Mouse (Mus musculus): ENCODE measurements around the gene Smoc1.

Smoc1 gene

GRCm38 (mm10) chr12:81167142-81167541 lies 140.5 kb downstream of the Smoc1 start:
- no peak for DNase-seq (ENCODE audit: low spot score in 2 of 2)

DNA sequence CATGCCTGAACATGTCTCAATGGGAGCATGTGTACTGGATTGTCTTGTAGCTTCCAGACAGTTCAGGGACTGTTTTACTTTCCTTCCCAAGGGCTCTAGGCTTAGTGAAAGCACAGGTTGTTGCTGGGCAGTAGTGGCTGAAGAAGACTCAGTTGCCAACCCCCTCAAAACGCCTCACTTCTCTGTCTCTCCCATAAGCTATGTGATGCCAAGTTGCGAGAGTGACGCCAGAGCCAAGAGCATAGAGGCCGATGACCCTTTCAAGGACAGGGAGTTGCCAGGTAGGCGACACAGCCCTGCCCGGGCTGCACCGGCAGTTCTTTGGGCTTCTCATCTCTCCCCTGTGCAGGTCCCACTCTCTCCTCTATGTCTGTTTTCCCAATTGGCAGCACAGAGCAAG lies 141.4 kb downstream of the Smoc1 start:
- no peak for DNase-seq (ENCODE audit: low spot score in 2 of 2)

DNA sequence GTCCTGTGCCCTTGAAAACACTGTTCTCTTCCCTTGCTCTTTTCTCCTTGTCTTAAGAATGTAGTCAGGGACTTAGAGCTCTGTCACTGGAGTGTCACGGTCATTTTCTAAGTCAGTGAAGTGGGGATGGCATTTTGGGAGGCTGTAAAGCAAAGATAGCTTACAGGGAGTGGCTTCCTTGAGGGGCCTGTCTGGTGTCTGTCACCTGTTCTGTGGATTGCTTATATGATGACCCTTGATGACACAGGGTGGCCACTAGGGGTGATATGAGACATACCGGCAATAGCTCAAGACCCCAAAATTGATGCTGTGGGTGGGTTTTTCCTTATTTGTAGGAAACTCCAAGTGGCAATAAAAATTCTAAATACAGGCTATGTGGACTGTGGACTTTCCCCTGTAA lies 141.9 kb downstream of the Smoc1 start:
- no peak for DNase-seq (ENCODE audit: low spot score in 2 of 2)

DNA sequence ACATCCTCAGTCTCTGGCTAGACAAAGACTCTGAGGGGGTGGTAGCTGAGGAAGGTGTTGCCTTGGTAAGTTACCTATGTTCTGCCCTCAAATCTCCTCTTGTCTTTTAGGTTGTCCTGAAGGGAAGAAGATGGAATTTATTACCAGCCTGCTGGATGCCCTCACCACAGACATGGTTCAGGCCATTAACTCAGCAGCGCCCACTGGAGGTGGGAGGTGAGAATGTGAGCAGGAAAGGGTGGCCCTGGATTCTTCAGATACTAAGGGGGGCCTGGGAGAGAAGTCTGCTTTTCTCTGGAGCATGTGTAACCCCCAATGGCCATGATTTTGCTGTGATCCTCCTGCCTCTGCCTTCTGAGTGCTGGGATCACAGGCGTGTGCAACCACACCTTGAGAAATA lies 143.5 kb downstream of the Smoc1 start:
- DNase-seq (ENCODE audit: low spot score in 2 of 2): no peak

GRCm38 (mm10) chr12:81173011-81173410 lies 146.4 kb downstream of the Smoc1 start:
- no peak for DNase-seq (ENCODE audit: low spot score in 2 of 2)

DNA sequence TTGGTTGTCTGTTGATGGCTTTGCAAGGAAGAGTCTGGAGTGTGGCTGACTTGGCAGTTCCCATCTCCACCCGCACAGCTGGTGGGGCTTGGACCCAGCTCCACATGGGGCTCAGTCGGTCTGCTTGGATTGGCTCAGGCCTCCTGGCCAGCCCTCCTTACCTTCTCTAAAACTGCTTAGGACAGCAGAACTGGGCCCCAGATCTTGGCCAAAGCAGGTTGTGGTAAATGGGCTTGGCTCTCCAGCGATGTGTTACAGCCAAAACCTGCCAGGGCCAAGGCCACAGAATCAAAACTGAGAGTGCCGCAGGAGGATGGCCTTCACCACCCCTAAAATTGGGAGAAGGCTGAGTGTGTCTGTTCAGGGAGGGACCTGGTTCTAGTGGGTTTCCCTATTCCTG lies 147.3 kb downstream of the Smoc1 start:
- DNase-seq (ENCODE audit: low spot score in 2 of 2): no peak

- DNase-seq (ENCODE audit: low spot score in 2 of 2): no peak
These were observed 148.6 kb downstream of the Smoc1 start for GRCm38 (mm10) chr12:81175252-81175651.

DNA sequence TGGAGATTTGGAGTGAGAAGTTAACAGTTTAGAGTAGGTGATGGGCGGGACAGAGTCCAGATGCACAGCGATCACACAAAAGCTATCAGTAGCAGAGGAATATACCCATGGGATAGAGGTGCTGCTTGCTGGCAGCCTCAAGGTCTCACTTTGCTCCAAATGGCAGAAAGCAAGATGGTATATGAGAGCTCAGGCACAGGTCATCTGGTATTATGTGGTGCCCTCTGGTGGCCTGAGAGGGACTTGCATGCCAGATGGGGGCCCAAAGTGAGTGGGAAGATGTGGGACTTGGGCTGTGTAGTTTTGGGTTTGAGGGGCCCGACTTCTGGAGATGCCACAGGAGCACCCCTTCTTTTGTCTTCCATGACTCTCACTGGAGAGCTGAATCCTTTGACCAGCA lies 155.5 kb downstream of the Smoc1 start:
- peak; percentile 29 to 30 for DNase-seq (ENCODE audit: low spot score in 2 of 2)

GRCm38 (mm10) chr12:81184967-81185366 lies 158.4 kb downstream of the Smoc1 start:
- no peak for DNase-seq (ENCODE audit: low spot score in 2 of 2)

DNA sequence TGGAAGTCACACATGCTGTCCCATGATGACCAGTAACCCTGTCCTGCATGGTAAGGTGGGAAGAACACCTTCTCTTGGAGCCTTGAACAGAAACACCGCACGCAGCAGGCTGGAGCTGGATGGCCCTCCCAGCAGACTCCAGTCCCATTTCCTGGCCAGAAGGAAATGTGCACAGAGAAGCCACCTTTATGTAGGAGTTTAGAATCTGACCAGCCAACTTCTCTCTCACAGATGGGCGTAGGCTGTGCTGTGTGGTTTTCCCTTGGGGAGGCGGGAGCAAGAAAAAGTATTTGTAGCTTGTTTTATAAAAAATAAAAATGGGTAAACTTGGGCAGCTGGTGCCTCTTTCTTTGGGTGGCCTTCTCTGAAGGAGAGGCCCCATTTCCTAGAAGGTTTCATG lies 159.5 kb downstream of the Smoc1 start:
- peak; percentile 32 to 70 for DNase-seq (ENCODE audit: low spot score in 2 of 2)

- no peak for DNase-seq (ENCODE audit: low spot score in 2 of 2)
These were observed 160.1 kb downstream of the Smoc1 start for GRCm38 (mm10) chr12:81186668-81187067.

DNA sequence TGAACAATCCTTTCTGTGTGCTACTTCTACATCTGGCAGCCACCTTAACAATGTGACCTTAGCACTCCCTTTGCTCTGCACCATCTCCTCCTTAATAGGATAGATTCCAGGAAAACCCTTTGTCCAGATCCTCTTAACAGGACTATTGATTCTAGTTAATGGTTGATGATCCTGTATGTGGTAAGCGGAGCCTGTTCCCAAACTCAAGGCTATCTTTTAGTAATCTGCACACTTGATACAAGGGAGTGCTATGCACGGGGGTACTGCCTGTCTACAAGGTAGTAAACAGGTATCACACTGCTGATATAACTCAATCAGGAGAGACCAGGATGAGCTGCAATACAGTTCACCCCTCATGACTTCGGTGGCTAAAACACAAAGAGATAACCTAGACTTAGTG lies 161.8 kb downstream of the Smoc1 start:
- no peak for DNase-seq (ENCODE audit: low spot score in 2 of 2)

DNA sequence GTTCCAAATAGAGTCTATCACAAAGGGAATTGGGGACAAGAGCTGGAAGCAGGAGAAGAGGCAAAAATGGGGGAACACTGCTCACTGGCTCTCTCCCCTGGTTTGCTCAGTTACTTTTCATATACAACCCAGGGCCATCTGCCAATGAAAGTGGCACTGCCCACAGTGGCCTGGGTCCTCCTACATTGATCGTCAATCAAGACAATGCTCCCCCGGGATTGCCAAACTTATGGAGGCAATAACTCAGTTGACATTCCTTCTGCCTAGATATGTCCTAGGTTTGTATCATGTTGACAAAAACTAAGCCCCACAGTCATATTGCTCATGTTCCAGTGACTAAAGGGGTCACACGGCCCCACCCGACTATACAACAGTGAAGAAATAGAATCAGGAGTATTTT lies 162.4 kb downstream of the Smoc1 start:
- no peak for DNase-seq (ENCODE audit: low spot score in 2 of 2)

GRCm38 (mm10) chr12:81189636-81190035 lies 163.0 kb downstream of the Smoc1 start:
- DNase-seq (ENCODE audit: low spot score in 2 of 2): no peak

DNA sequence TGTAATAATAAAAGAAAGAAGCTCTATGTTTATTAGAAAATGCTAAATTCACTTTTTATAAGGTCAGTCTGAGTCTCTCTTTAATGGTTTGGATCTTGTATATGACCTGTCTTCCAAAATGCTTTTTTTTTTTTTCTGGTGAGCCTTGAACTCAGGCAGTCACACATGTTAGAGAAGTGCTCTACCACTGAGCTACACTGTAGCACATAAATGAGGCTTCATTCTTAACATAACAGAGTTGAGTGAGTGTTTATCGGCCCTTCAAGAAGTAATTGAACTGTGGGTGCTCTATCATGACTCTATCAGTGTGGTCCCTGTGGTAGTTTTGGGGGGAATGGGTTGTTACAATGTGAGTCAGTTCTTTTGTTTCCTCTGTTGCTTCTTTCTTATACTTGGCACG lies 167.4 kb downstream of the Smoc1 start:
- no peak for DNase-seq (ENCODE audit: low spot score in 2 of 2)

- DNase-seq (ENCODE audit: low spot score in 2 of 2): no peak
These were observed 171.0 kb downstream of the Smoc1 start for GRCm38 (mm10) chr12:81197468-81198075.

DNA sequence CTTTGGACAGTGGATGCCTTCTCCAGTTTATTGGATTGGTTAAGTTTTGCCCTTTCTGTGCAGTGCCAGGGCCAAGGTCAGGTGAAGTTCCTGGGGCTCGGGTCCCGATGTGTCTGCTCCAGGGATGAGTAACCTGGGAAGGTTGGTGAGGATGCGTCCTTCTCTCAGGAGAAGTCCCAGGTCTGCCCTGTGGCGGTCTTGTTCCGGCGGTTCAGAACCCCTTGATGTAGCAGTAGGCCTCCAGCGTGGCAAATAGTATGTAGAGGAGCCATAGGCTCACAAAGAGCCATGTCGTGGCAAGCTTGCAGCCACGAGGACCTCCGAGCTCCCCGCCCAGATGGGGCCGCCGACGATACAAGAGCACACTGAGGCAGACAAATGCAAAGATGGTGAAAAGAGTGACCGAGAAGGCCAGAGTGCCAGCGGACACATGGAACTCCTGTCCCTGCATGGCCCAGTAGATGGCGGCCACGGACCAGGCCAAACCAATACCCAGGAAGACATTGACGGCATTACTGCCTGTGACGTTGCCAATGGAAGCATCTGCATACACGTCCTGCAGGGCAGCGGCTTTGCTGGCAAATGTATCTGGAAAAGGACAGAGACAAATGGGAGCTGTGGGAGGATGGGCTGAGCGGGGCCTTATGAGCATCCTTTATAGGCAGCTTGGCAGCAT lies 172.8 kb downstream of the Smoc1 start:
- DNase-seq (ENCODE audit: low spot score in 2 of 2): peak; percentile 66 to 71

GRCm38 (mm10) chr12:81203226-81203625 lies 176.6 kb downstream of the Smoc1 start:
- DNase-seq (ENCODE audit: low spot score in 2 of 2): no peak

DNA sequence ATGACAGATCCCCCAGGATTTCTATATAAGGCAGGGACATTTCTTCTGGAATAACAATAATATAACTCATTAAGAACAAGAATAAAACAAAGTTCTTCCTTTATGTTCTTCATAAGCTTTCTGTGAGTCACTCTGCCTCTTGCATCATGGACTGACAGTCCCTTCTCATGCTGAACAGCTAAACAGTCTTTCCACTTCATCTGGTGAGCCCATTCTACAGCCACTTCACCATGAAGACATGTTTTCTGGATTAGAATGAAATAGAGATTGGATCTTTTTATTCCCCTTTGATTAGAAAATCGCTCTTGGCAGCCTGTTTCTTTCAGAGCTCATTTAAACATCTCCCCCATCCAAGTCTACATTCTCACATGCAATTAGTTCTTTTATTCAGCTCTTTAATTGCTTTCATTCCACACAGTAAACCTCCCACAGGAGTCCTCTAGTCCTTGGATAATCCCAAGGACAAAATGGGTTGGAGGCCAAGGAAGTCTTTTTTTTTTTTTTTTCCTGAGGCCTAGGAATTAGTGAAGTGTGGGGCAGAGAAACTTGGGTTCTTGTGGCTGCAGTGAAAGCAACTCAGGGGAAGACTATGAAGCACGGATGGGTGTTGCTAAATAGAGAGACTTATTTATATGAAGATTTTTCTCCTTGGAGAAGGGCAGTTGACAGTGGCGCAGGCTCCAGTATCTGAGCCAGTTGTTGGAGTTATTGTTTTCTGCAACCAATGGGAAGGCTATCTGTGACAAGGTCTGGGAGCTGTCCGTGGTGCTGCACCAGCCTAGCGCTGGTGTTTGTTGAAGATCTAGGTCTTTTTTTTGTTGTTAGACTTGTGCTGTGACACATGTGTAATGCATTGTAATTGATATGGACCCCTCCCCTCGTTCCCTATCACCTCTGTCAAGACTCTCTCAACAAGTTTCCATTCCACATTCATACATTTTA lies 179.3 kb downstream of the Smoc1 start:
- DNase-seq (ENCODE audit: low spot score in 2 of 2): no peak

GRCm38 (mm10) chr12:81208559-81208958 lies 182.0 kb downstream of the Smoc1 start:
- DNase-seq (ENCODE audit: low spot score in 2 of 2): peak in 1 of 2 experiments; percentile 38

- DNase-seq (ENCODE audit: low spot score in 2 of 2): no peak
These were observed 192.7 kb downstream of the Smoc1 start for GRCm38 (mm10) chr12:81219339-81219738.

- no peak for DNase-seq (ENCODE audit: low spot score in 2 of 2)
These were observed 196.7 kb downstream of the Smoc1 start for GRCm38 (mm10) chr12:81223276-81223675.

DNA sequence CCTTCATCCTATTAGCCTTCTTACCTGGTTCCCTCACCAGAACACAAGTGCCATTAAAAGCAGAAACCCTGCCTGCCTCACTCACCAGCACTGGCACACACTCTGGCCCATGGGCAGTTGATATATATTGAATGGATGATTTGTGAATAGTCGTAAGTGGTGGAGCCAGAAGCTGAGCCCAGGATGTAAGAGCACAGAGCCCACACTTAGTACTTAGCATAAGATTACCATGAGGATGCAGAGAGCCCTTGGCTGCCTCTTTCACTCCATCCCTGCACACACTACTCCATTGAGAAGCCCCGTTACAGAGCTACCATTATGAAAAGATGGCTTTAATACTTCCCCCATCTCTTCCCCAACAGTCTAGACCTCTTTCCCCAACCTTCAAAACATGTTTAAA lies 198.2 kb downstream of the Smoc1 start:
- DNase-seq (ENCODE audit: low spot score in 2 of 2): no peak

Data from right cerebral cortex, postnatal 36 days (tissue).